Mouse (Mus musculus) 3134 (cell line): Measurements from ENCODE around the gene Prf1.

ENCODE experiments used
- DNase-seq: peaks from one replicate; pipeline ENCODE4 v3.0.0-alpha.2; 2011; ENCODE audit warnings: low spot score; ENCODE audit not compliant: insufficient read length; ENCODE audit errors: extremely low read depth

Prf1 gene

GRCm38 (mm10) chr10:61285271-61285670, 12.4 kb upstream of the Prf1 start:
- DNase-seq, result peak; percentile 84

DNA sequence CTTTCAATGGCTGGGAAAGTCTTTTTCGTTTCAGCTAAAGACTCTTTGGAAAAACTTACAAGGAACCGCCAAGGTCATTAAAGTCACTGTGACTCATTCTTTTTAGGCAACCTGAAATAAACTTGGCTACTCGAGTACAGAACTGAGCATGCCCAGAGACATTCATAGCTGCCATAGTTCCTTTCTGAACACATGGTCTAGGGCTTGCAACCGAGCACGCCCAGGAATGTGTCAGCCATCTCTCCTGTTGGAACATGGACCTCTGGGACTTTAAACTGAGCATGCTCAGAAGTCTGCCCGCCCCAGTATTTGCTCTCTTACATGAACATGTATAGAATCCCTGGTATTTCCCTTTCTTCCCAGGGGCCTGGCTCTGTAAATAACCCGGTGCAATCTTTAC, 11.4 kb upstream of the Prf1 start:
- peak; percentile 49 for DNase-seq

DNA sequence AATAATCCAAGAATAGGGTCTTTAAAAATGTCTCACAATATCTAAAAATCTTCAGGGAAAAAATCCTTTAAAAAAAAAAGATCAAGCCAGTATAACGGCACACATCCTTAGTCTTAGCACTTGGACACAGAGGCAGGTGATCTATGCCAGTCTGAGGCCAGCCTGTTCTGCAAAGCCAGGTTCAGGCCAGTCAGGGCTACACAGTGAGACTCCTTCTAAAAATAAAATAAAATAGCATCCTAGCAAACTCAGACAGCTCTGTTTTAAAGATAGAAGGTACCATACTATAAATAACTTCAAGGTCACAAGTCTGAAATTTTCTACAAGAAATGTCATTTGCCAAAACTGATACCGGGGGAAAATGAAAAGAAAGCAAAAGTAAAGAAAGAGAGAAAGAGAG, 7.6 kb upstream of the Prf1 start:
- no peak for DNase-seq

GRCm38 (mm10) chr10:61290479-61290878, 7.2 kb upstream of the Prf1 start:
- no peak for DNase-seq

DNA sequence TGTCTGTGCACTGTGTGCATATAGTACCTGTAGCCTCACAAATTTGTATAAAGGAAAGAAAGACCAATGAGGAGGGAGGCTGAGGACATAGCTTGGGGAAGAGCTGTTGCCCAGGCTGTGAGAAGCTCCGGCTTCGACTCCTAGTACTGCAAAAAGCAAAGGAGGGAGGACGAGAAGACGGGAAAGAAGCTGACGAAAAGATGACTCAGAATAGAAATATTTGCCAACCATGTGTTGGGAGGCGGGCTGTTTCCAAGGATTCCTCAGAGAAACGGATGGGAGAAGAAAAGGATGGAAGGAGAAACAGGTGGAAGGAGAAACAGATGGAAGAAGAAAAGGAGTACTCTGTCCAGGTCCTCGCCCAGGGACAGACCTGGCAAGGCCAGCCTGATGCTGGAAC, 3.4 kb upstream of the Prf1 start:
- peak; percentile 47 for DNase-seq

- DNase-seq, result no peak
Observed at GRCm38 (mm10) chr10:61296713-61297445, 754 bp upstream of the Prf1 start.

DNA sequence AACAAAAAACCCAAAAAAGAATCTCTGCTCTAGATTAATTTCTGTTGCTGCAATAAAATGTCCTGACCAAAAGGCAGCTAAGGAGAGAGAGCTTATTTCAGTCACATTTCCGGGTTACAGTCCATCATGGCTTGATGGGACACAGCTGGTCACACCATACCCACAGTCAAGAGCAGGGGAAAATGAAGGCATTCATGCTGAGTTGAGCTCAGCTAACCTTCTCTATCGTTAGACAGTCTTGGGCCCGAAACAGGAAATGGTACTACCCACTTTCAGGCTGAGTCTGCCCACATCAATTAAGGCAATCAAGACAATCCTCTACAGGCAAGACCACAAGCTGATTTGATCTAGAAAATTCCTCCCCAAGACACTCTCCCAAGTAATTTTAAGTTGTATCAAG, 3.4 kb downstream of the Prf1 start:
- DNase-seq, result no peak

GRCm38 (mm10) chr10:61304046-61304445, 6.4 kb downstream of the Prf1 start:
- DNase-seq, result no peak

DNA sequence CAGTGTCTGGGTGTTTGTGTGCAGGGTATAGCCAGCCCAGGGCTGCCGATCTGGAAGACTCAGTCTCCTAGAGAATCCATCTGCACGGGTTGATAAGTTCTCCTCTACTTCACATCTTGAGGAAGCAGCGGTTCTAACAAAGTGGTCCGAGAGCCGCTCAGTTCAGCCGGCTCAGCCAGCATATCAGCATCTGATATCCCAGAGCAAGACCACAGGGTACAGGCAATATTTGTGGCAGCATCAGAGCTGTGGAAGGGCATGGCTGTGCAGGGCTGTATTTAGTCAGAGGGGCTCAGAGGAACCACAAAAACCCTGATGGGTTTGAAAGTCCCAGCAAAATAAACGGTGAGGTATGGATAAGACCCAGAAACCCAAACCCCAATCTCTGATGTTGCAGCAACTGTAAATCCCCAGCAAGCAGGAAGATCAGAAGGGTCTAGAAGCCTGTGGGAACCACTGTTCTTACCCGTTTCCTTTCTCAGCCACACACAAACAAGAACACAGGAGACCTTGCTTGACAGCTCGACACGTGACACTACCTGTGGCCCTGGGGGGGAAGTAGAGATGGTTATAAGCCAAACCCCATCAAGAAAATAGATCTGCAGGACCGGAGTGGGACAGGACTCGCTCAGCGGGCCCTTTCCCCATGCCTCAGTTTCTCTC, 8.4 kb downstream of the Prf1 start:
- no peak for DNase-seq

- DNase-seq, result no peak
Observed at GRCm38 (mm10) chr10:61308706-61309320, 11.2 kb downstream of the Prf1 start.

DNA sequence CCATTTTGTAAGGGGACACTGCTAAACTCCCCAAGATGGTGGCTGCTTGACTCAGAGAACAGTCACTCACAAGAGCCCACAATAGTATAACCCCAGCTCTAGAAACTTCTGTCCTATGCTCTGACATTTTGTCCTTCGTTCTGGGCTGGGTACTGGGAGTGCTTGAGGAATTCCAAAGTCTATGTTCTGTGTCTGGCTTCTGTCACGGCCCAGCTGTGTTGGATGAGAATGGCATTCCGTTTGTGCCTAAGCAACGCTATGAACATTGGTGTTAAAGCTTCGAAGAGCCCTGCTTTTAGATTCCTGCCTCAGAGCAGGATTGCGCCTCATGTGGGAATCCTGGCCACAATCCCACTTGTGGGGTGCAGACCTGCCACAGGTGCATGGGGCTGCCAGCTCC, 14.5 kb downstream of the Prf1 start:
- DNase-seq, result no peak

DNA sequence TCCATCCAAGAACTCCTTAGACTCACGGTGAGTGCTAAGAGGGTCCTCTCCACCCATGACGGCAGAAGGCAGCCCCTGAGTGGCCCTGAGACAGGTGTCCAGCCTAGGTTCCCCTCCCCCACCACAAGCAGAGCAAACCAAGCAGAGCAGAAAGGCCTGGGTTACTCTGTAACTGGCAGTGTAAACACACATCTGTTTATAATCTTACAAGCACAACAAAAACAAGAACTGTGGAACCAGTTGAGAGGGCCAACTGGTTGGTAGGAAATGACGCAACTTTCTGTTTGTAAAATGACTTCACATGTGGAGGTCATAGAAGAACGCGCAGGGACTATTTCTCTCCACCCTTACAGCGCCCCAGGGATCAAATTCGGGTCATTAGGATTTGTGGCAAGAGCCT, 15.1 kb downstream of the Prf1 start:
- no peak for DNase-seq

- no peak for DNase-seq
Observed at GRCm38 (mm10) chr10:61313750-61314149, 16.1 kb downstream of the Prf1 start.

- no peak for DNase-seq
Observed at GRCm38 (mm10) chr10:61315324-61315880, 17.8 kb downstream of the Prf1 start.

DNA sequence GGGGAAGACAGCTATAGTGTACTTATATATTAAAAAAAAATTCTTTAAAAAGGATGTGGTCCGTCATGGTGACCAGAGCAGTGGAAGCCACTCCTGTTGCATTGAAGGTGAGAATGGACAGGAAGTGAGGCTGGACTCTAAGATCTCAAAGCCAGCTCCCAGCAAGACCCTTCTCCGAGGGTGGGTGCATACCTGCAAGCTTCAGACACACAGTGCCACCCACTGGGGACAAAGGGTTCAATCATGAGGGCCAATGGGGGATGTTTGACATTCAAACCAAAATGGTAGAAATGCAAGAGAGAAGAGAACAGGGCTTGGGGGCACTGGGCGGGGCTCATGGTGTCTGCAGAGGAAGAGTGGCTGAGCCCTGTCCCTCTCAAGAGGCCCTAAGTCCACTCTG, 20.9 kb downstream of the Prf1 start:
- no peak for DNase-seq

DNA sequence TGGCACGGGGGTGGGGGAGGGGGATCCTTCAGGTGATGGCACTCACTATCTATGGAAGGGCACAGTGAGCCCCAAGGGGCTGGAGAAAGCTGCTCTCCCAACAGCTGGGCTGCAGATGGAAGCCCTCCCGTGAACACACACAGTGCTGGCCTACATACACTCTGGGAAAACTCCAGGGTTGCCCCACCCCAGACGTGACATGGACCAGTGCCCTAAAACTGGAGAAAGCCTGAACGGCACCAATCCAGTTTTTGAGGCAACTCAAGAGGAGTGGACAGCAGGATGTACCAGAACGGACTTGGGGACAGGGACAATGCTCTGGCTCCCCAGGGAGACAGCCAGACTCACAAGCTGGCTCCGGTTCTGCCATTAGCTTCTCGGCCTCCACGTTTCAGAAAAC, 27.1 kb downstream of the Prf1 start:
- DNase-seq, result no peak

DNA sequence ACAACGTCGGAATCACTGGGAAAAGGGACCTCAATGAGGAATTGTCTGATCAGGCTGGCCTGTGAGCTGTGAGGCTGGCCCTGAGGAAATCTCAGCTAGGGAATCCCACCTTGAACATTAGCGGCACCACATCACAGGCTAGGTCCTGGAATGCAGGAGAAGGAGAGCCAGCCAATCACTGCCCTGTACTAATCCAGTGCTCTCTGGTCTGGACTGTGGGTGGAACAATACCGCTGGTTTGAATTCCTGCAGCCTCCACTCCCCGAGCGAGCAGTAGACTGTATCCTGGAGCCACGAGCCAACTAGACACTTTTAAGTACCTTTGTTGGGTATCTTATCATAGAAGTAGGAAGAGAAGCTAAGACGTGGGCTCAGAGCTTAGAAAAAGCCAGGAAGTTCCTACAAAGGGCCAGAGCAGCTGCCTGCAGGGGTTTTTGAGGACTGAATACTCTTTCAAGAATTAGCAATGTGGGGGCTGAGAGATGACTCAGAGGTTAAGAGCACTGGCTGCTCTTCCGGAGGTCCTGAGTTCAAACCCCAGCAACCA, 28.2 kb downstream of the Prf1 start:
- DNase-seq, result no peak

- DNase-seq, result no peak
Observed at GRCm38 (mm10) chr10:61327545-61327944, 29.9 kb downstream of the Prf1 start.

GRCm38 (mm10) chr10:61328927-61329326, 31.3 kb downstream of the Prf1 start:
- DNase-seq, result no peak

- no peak for DNase-seq
Observed at GRCm38 (mm10) chr10:61331046-61331445, 33.4 kb downstream of the Prf1 start.

DNA sequence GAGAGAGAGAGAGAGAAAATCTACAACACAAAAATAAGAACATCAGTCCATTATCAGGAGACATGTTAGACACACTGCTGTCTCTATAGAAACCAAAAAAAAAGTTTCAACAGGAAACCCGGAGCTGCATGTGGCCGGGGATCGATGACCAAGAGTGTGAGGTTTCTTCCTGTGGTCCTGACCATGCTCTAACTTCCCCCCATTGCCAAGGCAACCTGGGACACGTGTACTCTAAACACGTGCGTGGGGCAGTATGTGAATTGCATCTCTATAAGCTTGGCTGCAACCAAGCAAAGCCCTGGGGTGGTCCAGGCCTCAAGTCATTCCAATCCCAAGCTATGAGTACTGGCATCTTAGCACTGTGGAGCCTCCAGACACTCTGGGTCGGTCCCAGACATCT, 36.9 kb downstream of the Prf1 start:
- no peak for DNase-seq
